Mouse (Mus musculus) brain, embryonic 14.5 days (tissue): ENCODE data around the gene Ing4. TPM values are rescaled to one million over a fixed set of nuclear protein-coding genes. Genes with fewer than 3 reads are reported as not detected.
"Not testable (repeated sequence)": the region's sequence is repeated elsewhere in the genome, so short reads cannot be mapped to it uniquely, and the experiment has no call there.

Experiments used
- DNase-seq: peaks from one replicate; pipeline ENCODE4 v3.0.0-alpha.2; 2011; ENCODE audit warnings: low read depth
- CTCF ChIP-seq: fragments of 200-500 bp; IDR thresholded peaks from 2 replicates; pipeline ENCODE4 v1.5.1; 2012; ENCODE audit warnings: inconsistent platforms, mild to moderate bottlenecking, moderate library complexity, borderline replicate concordance; ENCODE audit not compliant: insufficient read depth, insufficient read length; ENCODE audit errors: extremely low read depth
- POLR2A ChIP-seq: fragments of 200-500 bp; IDR thresholded peaks from 2 replicates; pipeline ENCODE4 v1.6.1; 2012; ENCODE audit warnings: mild to moderate bottlenecking, inconsistent platforms, borderline replicate concordance; ENCODE audit not compliant: poor library complexity, insufficient read depth, insufficient read length, severe bottlenecking; ENCODE audit errors: extremely low read depth
- polyA plus RNA-seq: library from polyadenylated mRNA; depleted of rRNA; stranded (reverse); fragments of >200 nt; gene quantifications from 2 replicates; pipeline ENCODE4 v1.2.3, GENCODE M21; 2012

Gene Ing4
- polyA plus RNA-seq, 1 experiment = 127 TPM

GRCm38 (mm10) chr6:125046691-125047090 lies 7.1 kb downstream of the Ing4 start:
- DNase-seq = peak; percentile 94
- TF ChIP-seq CTCF (peak; percentile 83), POLR2A (no peak)

- TF ChIP-seq POLR2A (no peak), CTCF (no peak)
- no peak for DNase-seq
Measured at GRCm38 (mm10) chr6:125049678-125050077, 10.1 kb downstream of the Ing4 start, which contains the start of gene Acrbp. Gene Acrbp, plus strand, starts transcription at chr6:125049689.

GRCm38 (mm10) chr6:125051237-125051636 lies 11.7 kb downstream of the Ing4 start:
- TF ChIP-seq POLR2A = no peak
- TF ChIP-seq CTCF = peak; percentile 39; the same call in 1 of the 2 replicates
- no peak for DNase-seq

GRCm38 (mm10) chr6:125061493-125061892 lies 21.9 kb downstream of the Ing4 start:
- TF ChIP-seq POLR2A (no peak), CTCF (no peak)

GRCm38 (mm10) chr6:125062511-125062910 lies 23.0 kb downstream of the Ing4 start:
- no peak for TF ChIP-seq CTCF
- TF ChIP-seq POLR2A = no peak

More at GRCm38 (mm10) chr6:125061493-125061892, 21.9 kb downstream of the Ing4 start:
- DNase-seq = peak; percentile 27

GRCm38 (mm10) chr6:125063906-125064305 lies 24.3 kb downstream of the Ing4 start:
- no peak for DNase-seq
- TF ChIP-seq CTCF (no peak), POLR2A (no peak)

More at GRCm38 (mm10) chr6:125062511-125062910, 23.0 kb downstream of the Ing4 start:
- DNase-seq = no peak

- not testable (repeated sequence) for DNase-seq
Measured at GRCm38 (mm10) chr6:125065223-125065622, 25.7 kb downstream of the Ing4 start.

- TF ChIP-seq CTCF = no peak
- no peak for TF ChIP-seq POLR2A
- no peak for DNase-seq
Measured at GRCm38 (mm10) chr6:125067571-125067995, 28.0 kb downstream of the Ing4 start, which contains the start of gene Lpar5. Gene Lpar5, plus strand, starts transcription at chr6:125067920.

GRCm38 (mm10) chr6:125071170-125071895 lies 31.8 kb downstream of the Ing4 start:
- DNase-seq = peak; percentile 91
- TF ChIP-seq POLR2A = no peak
- no peak for TF ChIP-seq CTCF

GRCm38 (mm10) chr6:125071896-125072279 lies 32.3 kb downstream of the Ing4 start:
- TF ChIP-seq CTCF (no peak), POLR2A (no peak)
- peak; percentile 97 for DNase-seq

- TF ChIP-seq CTCF = no peak
- no peak for DNase-seq
Measured at GRCm38 (mm10) chr6:125073825-125074224, 34.3 kb downstream of the Ing4 start.

- TF ChIP-seq CTCF (no peak), POLR2A (no peak)
- no peak for DNase-seq
Measured at GRCm38 (mm10) chr6:125081394-125081793, 41.8 kb downstream of the Ing4 start.
